Mouse (Mus musculus): Measurements from ENCODE around the gene 4930539E08Rik. TPM values are rescaled to one million over a fixed set of nuclear protein-coding genes. Genes with fewer than 3 reads are reported as not detected.

The 4930539E08Rik gene
- not detected in 2 replicates for polyA plus RNA-seq (2012; ENCODE audit: insufficient read depth, insufficient read length, low replicate concordance, missing spikeins)

- 82% methylated on average over 12 of the region's 12 CpGs for WGBS
- no peak for TF ChIP-seq POLR2A (IDR thresholded peaks at IDR 0.05; ENCODE audit: insufficient read depth, low read depth, low read length)
- TF ChIP-seq CTCF (IDR thresholded peaks at IDR 0.05; ENCODE audit: insufficient read depth, low read depth, low read length), result no peak
- H3K27ac ChIP-seq (ENCODE audit: insufficient read depth, low read depth, low read length), result no peak within 1 kb of the TSS
Measured at GRCm38 (mm10) chr17:28915060-28915628, at the start of gene 4930539E08Rik. TSS of gene 4930539E08Rik (minus strand) at chr17:28915324.

GRCm38 (mm10) chr17:28961596-28961995 lies 46.5 kb upstream of the 4930539E08Rik start:
- no peak overlapping the region for H3K4me3 ChIP-seq (ENCODE audit: insufficient read depth, low read depth, low read length)

More at GRCm38 (mm10) chr17:28915060-28915628, at the start of gene 4930539E08Rik:
- H3K4me3 ChIP-seq (ENCODE audit: insufficient read depth, low read depth, low read length), result no peak within 1 kb of the TSS
- no peaks in the 10 kb centered on the region for H3K4me1 ChIP-seq (ENCODE audit: control insufficient read depth, insufficient read depth, low read length)

GRCm38 (mm10) chr17:28960597-28960996 lies 45.5 kb upstream of the 4930539E08Rik start:
- no peak overlapping the region for H3K27ac ChIP-seq (ENCODE audit: insufficient read depth, low read depth, low read length)
- 70% methylated on average over 10 of the region's 10 CpGs for WGBS
- TF ChIP-seq CTCF (IDR thresholded peaks at IDR 0.05; ENCODE audit: insufficient read depth, low read depth, low read length), result no peak

More at GRCm38 (mm10) chr17:28961596-28961995, 46.5 kb upstream of the 4930539E08Rik start:
- no peak for TF ChIP-seq CTCF (IDR thresholded peaks at IDR 0.05; ENCODE audit: insufficient read depth, low read depth, low read length)
- TF ChIP-seq POLR2A (IDR thresholded peaks at IDR 0.05; ENCODE audit: insufficient read depth, low read depth, low read length), result no peak
- Histone ChIP-seq H3K27ac (ENCODE audit: insufficient read depth, low read depth, low read length) (no peak overlapping the region), H3K4me1 (ENCODE audit: control insufficient read depth, insufficient read depth, low read length) (no peaks in the 10 kb centered on the region)
- WGBS, result 95% methylated on average over 10 of the region's 10 CpGs

GRCm38 (mm10) chr17:28954416-28954815 lies 39.3 kb upstream of the 4930539E08Rik start:
- Histone ChIP-seq H3K4me1 (ENCODE audit: control insufficient read depth, insufficient read depth, low read length) (peaks cover 4% of the 10 kb centered on the region; the same call in 1 of the 2 replicates), H3K4me3 (ENCODE audit: insufficient read depth, low read depth, low read length) (no peak overlapping the region), H3K27ac (ENCODE audit: insufficient read depth, low read depth, low read length) (no peak overlapping the region)
- 95% methylated on average over 9 of the region's 9 CpGs for WGBS
- TF ChIP-seq POLR2A (IDR thresholded peaks at IDR 0.05; ENCODE audit: insufficient read depth, low read depth, low read length) (no peak), CTCF (IDR thresholded peaks at IDR 0.05; ENCODE audit: insufficient read depth, low read depth, low read length) (no peak)

More at GRCm38 (mm10) chr17:28960597-28960996, 45.5 kb upstream of the 4930539E08Rik start:
- H3K4me3 ChIP-seq (ENCODE audit: insufficient read depth, low read depth, low read length), result no peak overlapping the region
- H3K4me1 ChIP-seq (ENCODE audit: control insufficient read depth, insufficient read depth, low read length), result no peaks in the 10 kb centered on the region

- Histone ChIP-seq H3K4me1 (ENCODE audit: control insufficient read depth, insufficient read depth, low read length) (peaks cover 4% of the 10 kb centered on the region; the same call in 1 of the 2 replicates), H3K27ac (ENCODE audit: insufficient read depth, low read depth, low read length) (no peak overlapping the region), H3K4me3 (ENCODE audit: insufficient read depth, low read depth, low read length) (peak overlapping the region; percentile 51)
- under 1% methylated on average over 9 of the region's 9 CpGs for WGBS
- TF ChIP-seq POLR2A (IDR thresholded peaks at IDR 0.05; ENCODE audit: insufficient read depth, low read depth, low read length) (no peak), CTCF (IDR thresholded peaks at IDR 0.05; ENCODE audit: insufficient read depth, low read depth, low read length) (no peak)
Measured at GRCm38 (mm10) chr17:28953251-28953650, 38.1 kb upstream of the 4930539E08Rik start.

- Histone ChIP-seq H3K27ac (ENCODE audit: insufficient read depth, low read depth, low read length) (peak within 1 kb of the TSS; percentile 81), H3K4me3 (ENCODE audit: insufficient read depth, low read depth, low read length) (peak within 1 kb of the TSS; percentile 57), H3K4me1 (ENCODE audit: control insufficient read depth, insufficient read depth, low read length) (peaks cover 4% of the 10 kb centered on the region; the same call in 1 of the 2 replicates)
- WGBS, result under 1% methylated on average over 80 of the region's 80 CpGs
- TF ChIP-seq CTCF (IDR thresholded peaks at IDR 0.05; ENCODE audit: insufficient read depth, low read depth, low read length), result no peak
- TF ChIP-seq POLR2A (IDR thresholded peaks at IDR 0.05; ENCODE audit: insufficient read depth, low read depth, low read length), result peak; percentile 99
Measured at GRCm38 (mm10) chr17:28951831-28952799, 37.0 kb upstream of the 4930539E08Rik start, which contains the start of gene Kctd20. TSS of gene Kctd20 (plus strand) at chr17:28951950.

GRCm38 (mm10) chr17:28950751-28951150 lies 35.6 kb upstream of the 4930539E08Rik start:
- 63% methylated on average over 4 of the region's 4 CpGs for WGBS
- H3K4me1 ChIP-seq (ENCODE audit: control insufficient read depth, insufficient read depth, low read length), result peaks cover 4% of the 10 kb centered on the region; the same call in 1 of the 2 replicates
- TF ChIP-seq POLR2A (IDR thresholded peaks at IDR 0.05; ENCODE audit: insufficient read depth, low read depth, low read length) (no peak), CTCF (IDR thresholded peaks at IDR 0.05; ENCODE audit: insufficient read depth, low read depth, low read length) (no peak)

GRCm38 (mm10) chr17:28948661-28949060 lies 33.5 kb upstream of the 4930539E08Rik start:
- whole genome bisulfite sequencing, result 77% methylated on average over 4 of the region's 4 CpGs
- TF ChIP-seq CTCF (IDR thresholded peaks at IDR 0.05; ENCODE audit: insufficient read depth, low read depth, low read length) (no peak), POLR2A (IDR thresholded peaks at IDR 0.05; ENCODE audit: insufficient read depth, low read depth, low read length) (no peak)
- H3K27ac ChIP-seq (ENCODE audit: insufficient read depth, low read depth, low read length), result no peak overlapping the region

More at GRCm38 (mm10) chr17:28950751-28951150, 35.6 kb upstream of the 4930539E08Rik start:
- no peak overlapping the region for H3K4me3 ChIP-seq (ENCODE audit: insufficient read depth, low read depth, low read length)
- H3K27ac ChIP-seq (ENCODE audit: insufficient read depth, low read depth, low read length), result no peak overlapping the region

More at GRCm38 (mm10) chr17:28948661-28949060, 33.5 kb upstream of the 4930539E08Rik start:
- Histone ChIP-seq H3K4me1 (ENCODE audit: control insufficient read depth, insufficient read depth, low read length) (no peaks in the 10 kb centered on the region), H3K4me3 (ENCODE audit: insufficient read depth, low read depth, low read length) (no peak overlapping the region)
